In the genomic region with DNA sequence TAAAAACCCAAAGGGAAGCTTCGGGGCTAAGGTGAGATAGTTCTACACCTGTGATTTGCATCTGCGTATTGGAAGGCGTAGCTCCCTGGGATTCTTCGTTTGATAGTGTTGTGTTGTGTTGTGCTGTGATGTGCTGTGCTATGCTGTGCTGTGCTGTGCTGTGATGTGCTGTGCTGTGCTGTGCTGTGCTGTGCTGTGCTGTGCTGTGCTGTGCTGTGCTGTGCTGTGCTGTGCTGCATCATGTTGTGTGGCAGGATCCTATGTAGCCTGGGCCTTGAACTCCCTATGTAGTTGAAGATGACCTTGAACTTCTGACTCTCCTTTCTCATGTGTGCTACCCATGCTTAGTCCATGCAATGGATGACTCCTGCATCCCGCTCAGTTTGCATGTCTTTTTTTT, we compare ENCODE assay signal across 17 mouse cellular contexts.
A peak's percentile ranks its signal among the peaks of the same experiment; 100 is the strongest.
DNase-seq lines count a peak whose midpoint lies in the region; ATAC-seq lines count a peak whose summit lies in the region.
"Had no signal": no experiment of that assay in that cellular context is flagged by ENCODE, and none has a peak within 500 bp of the region (broad histone marks: within the 10 kb centered on the region; RNA-seq: fewer than 3 reads in every experiment).

No protein-coding gene starts in this region.

- peak; percentile 72 for DNase-seq in heart, adult 11 months
- no peak for DNase-seq in heart, postnatal 4 days
- no peak for DNase-seq in liver
- no peak for DNase-seq in urinary bladder, postnatal 36 days (ENCODE audit: low spot score in 2 of 2)
- DNase-seq: adrenal gland, adult 2 months; adrenal gland, postnatal 10 days; adrenal gland, postnatal 25 days; cerebellum, adult 11-12 months; cerebellum, adult 2 months; cerebellum, adult 9-10 months; cerebellum, postnatal 10 days; cerebellum, postnatal 36 days; forebrain, postnatal 0 days had no signal

- ATAC-seq in megakaryocyte progenitor cell, adult 5-6 weeks (replicated peaks; ENCODE audit: poor library complexity), result 0 out of 2 replicates have a peak, but pooled peaks have one; percentile 23
- ATAC-seq in neutrophil, adult 5-6 weeks (ENCODE audit: extremely low read depth, insufficient number of reproducible peaks, low FRiP score, poor library complexity, severe bottlenecking), result 0 out of 2 replicates have a peak, but pooled peaks have one; percentile 13
- ATAC-seq: forebrain, embryonic 13.5 days; forebrain, embryonic 15.5 days had no signal
